12 mouse cellular contexts compared by ENCODE assay signal in the genomic region with DNA sequence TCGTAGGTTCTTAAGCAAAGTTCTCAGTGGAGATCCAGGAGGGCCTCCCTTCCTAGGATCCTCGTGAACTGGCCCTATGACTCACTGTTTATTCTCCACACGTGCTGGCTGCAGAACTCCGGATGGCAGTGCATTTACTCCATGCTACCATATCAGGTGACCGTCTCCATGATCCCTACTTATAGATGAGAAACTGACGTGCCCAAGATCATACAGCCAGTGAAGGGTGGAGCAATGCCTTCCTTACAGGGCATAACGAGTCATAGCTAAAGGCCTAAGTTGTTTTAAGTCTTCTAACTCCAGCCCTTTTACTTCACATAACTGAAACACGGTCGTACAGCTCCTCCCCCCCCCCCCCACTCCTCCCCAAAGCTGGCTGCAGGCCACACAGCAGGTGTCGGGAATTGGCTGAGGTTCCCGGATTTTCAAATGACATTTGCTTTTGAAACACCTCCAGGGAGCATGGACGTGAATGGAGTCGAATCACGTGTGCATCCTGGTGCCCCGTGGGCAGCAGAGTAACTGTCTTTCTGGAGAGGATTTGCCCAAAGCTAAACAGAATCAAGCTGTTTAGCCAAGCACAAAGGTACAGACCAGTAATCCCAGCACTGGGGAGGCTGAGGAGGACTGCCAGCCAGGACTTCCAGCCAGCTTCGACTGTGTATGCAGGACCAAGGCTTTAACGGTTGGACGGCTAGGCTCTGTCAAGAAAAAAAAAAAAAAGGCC. TPM values are rescaled to one million over a fixed set of nuclear protein-coding genes. Genes with fewer than 3 reads are reported as not detected.
DNase-seq lines count a peak whose midpoint lies in the region; ATAC-seq lines count a peak whose summit lies in the region.
"Had no signal": no experiment of that assay in that cellular context is flagged by ENCODE, and none has a peak within 500 bp of the region (broad histone marks: within the 10 kb centered on the region; RNA-seq: fewer than 3 reads in every experiment).

No protein-coding gene starts in this region.

- peak; percentile 6; the same call in 1 of the 2 replicates for ATAC-seq in embryonic facial prominence, embryonic 14.5 days (ENCODE audit: low read depth)
- peak; percentile 70 for ATAC-seq in intestine, embryonic 15.5 days

- H3K4me1 ChIP-seq in embryonic facial prominence, embryonic 14.5 days (ENCODE audit: control insufficient read depth, insufficient read depth, low read length), result no peaks in the 10 kb centered on the region
- peaks cover 15% of the 10 kb centered on the region; the same call in 1 of the 2 replicates for H3K4me1 ChIP-seq in embryonic facial prominence, embryonic 10.5 days
- H3K4me1 ChIP-seq in intestine, embryonic 15.5 days (replicated peaks), result no peaks in the 10 kb centered on the region

- no peak overlapping the region for H3K4me2 ChIP-seq in embryonic facial prominence, embryonic 14.5 days (ENCODE audit: low read depth, low read length)
- no peak overlapping the region for H3K4me2 ChIP-seq in intestine, embryonic 15.5 days (replicated peaks)
- H3K4me2 ChIP-seq: limb, embryonic 12.5 days had no signal

- no peak overlapping the region for H3K9ac ChIP-seq in embryonic facial prominence, embryonic 14.5 days (ENCODE audit: low read depth, low read length)
- H3K9ac ChIP-seq in intestine, embryonic 15.5 days, result no peak overlapping the region
- H3K9ac ChIP-seq: limb, embryonic 12.5 days had no signal

- no peak overlapping the region for H3K4me3 ChIP-seq in embryonic facial prominence, embryonic 14.5 days (ENCODE audit: low read depth, low read length)
- H3K4me3 ChIP-seq in embryonic facial prominence, embryonic 10.5 days, result no peak overlapping the region
- H3K4me3 ChIP-seq in intestine, embryonic 15.5 days (replicated peaks), result no peak overlapping the region
- H3K4me3 ChIP-seq: limb, embryonic 12.5 days had no signal

- 29% methylated on average over 18 of the region's 18 CpGs for WGBS in embryonic facial prominence, embryonic 14.5 days
- 41% methylated on average over 18 of the region's 18 CpGs for WGBS in embryonic facial prominence, embryonic 10.5 days
- 38% methylated on average over 18 of the region's 18 CpGs for WGBS in intestine, embryonic 15.5 days

- H3K9me3 ChIP-seq in embryonic facial prominence, embryonic 14.5 days (ENCODE audit: control insufficient read depth, low read length), result no peaks in the 10 kb centered on the region
- H3K9me3 ChIP-seq in embryonic facial prominence, embryonic 10.5 days, result no peaks in the 10 kb centered on the region
- H3K9me3 ChIP-seq in intestine, embryonic 15.5 days, result no peaks in the 10 kb centered on the region
- H3K9me3 ChIP-seq: limb, embryonic 12.5 days had no signal

- H3K27me3 ChIP-seq in embryonic facial prominence, embryonic 14.5 days (replicated peaks; ENCODE audit: control insufficient read depth, insufficient read depth, low read length), result no peaks in the 10 kb centered on the region
- peaks cover 17% of the 10 kb centered on the region; the same call in 1 of the 2 replicates for H3K27me3 ChIP-seq in embryonic facial prominence, embryonic 10.5 days (replicated peaks; ENCODE audit: low read depth, poor library complexity, severe bottlenecking)
- H3K27me3 ChIP-seq in intestine, embryonic 15.5 days (replicated peaks), result peaks cover 4% of the 10 kb centered on the region; the same call in 1 of the 2 replicates

- no peak overlapping the region for H3K27ac ChIP-seq in embryonic facial prominence, embryonic 14.5 days (replicated peaks; ENCODE audit: low read depth, low read length)
- H3K27ac ChIP-seq in embryonic facial prominence, embryonic 10.5 days (replicated peaks), result no peak overlapping the region
- no peak overlapping the region for H3K27ac ChIP-seq in intestine, embryonic 15.5 days
- H3K27ac ChIP-seq: kidney, postnatal 0 days; limb, embryonic 12.5 days had no signal

- no peaks in the 10 kb centered on the region for H3K36me3 ChIP-seq in embryonic facial prominence, embryonic 14.5 days (ENCODE audit: control insufficient read depth, insufficient read depth, low read length)
- no peaks in the 10 kb centered on the region for H3K36me3 ChIP-seq in embryonic facial prominence, embryonic 10.5 days (replicated peaks)
- no peaks in the 10 kb centered on the region for H3K36me3 ChIP-seq in intestine, embryonic 15.5 days
- H3K36me3 ChIP-seq: limb, embryonic 12.5 days had no signal

- no peak for DNase-seq in embryonic facial prominence, embryonic 14.5 days (ENCODE audit: low spot score)
- no peak for DNase-seq in embryonic facial prominence, embryonic 10.5 days (ENCODE audit: low spot score)
- DNase-seq in retina, postnatal 1 day, result peak; percentile 50
- no peak for DNase-seq in retina, embryonic 14.5 days (ENCODE audit: low spot score)
- no peak for DNase-seq in thymus, postnatal 14 days
- DNase-seq in urinary bladder, postnatal 4 days (ENCODE audit: low spot score in 2 of 2), result no peak
- no peak for DNase-seq in lung, postnatal 10 days
- DNase-seq: heart, adult 11 months; lung, postnatal 4 days had no signal

RNA-seq across cellular contexts. Expression of a gene that starts 11.4 kb away (rescaled TPM):
- 2.2 and 3.3 TPM in 2 replicates for polyA plus RNA-seq in embryonic facial prominence, embryonic 14.5 days (2014; fragmentation: Nextera tagmentation; extraction: Ambion mirVana)
- 6.9 and 7.8 TPM in 2 replicates for polyA plus RNA-seq in embryonic facial prominence, embryonic 10.5 days (2016; fragmentation: Nextera tagmentation; extraction: Ambion mirVana)
- 8.7 and 9.0 TPM in 2 replicates for polyA plus RNA-seq in intestine, embryonic 15.5 days (2015; fragmentation: Nextera tagmentation; extraction: Ambion mirVana)
